Mouse (Mus musculus) embryo, embryonic 9.5 days (tissue): Measurements from ENCODE around the gene Rtkn2.
A peak's percentile ranks its signal among the peaks of the same experiment; 100 is the strongest.

Experiments used
- DNase-seq: peaks from one replicate; pipeline ENCODE4 v3.0.0-alpha.2; 2017; ENCODE audit errors: extremely low spot score

Rtkn2 gene

GRCm38 (mm10) chr10:67979401-67980157 lies at the start of gene Rtkn2:
TSS of gene Rtkn2 (plus strand) at chr10:67979570.
- peak; percentile 99 for DNase-seq

- DNase-seq = no peak
These were observed 48.0 kb upstream of the Rtkn2 start for GRCm38 (mm10) chr10:67931328-67931727.

GRCm38 (mm10) chr10:67932780-67933179 lies 46.6 kb upstream of the Rtkn2 start:
- DNase-seq = no peak

- DNase-seq = no peak
These were observed 42.4 kb upstream of the Rtkn2 start for GRCm38 (mm10) chr10:67936944-67937343.

- DNase-seq = no peak
These were observed 41.6 kb upstream of the Rtkn2 start for GRCm38 (mm10) chr10:67937775-67938174.

- no peak for DNase-seq
These were observed 39.8 kb upstream of the Rtkn2 start for GRCm38 (mm10) chr10:67939546-67939945.

- DNase-seq = no peak
These were observed 35.9 kb upstream of the Rtkn2 start for GRCm38 (mm10) chr10:67943513-67943912.

GRCm38 (mm10) chr10:67950059-67950748 lies 29.2 kb upstream of the Rtkn2 start:
- DNase-seq = no peak

GRCm38 (mm10) chr10:67951690-67952089 lies 27.7 kb upstream of the Rtkn2 start:
- no peak for DNase-seq

GRCm38 (mm10) chr10:67955982-67956381 lies 23.4 kb upstream of the Rtkn2 start:
- no peak for DNase-seq

GRCm38 (mm10) chr10:67959982-67960381 lies 19.4 kb upstream of the Rtkn2 start:
- DNase-seq = no peak

- DNase-seq = no peak
These were observed 16.9 kb upstream of the Rtkn2 start for GRCm38 (mm10) chr10:67962496-67962895.

- no peak for DNase-seq
These were observed 15.3 kb upstream of the Rtkn2 start for GRCm38 (mm10) chr10:67964060-67964459.

GRCm38 (mm10) chr10:67965251-67965986 lies 14.0 kb upstream of the Rtkn2 start:
- no peak for DNase-seq

- peak; percentile 16 for DNase-seq
These were observed 13.3 kb upstream of the Rtkn2 start for GRCm38 (mm10) chr10:67966102-67966501.

GRCm38 (mm10) chr10:67966983-67967382 lies 12.4 kb upstream of the Rtkn2 start:
- DNase-seq = no peak

GRCm38 (mm10) chr10:67971166-67971796 lies 8.1 kb upstream of the Rtkn2 start:
- DNase-seq = peak; percentile 46

- DNase-seq = no peak
These were observed 2.1 kb upstream of the Rtkn2 start for GRCm38 (mm10) chr10:67977271-67977670.

GRCm38 (mm10) chr10:67983776-67984175 lies 4.4 kb downstream of the Rtkn2 start:
- DNase-seq = no peak

- peak; percentile 59 for DNase-seq
These were observed 5.0 kb downstream of the Rtkn2 start for GRCm38 (mm10) chr10:67984271-67984943.

- no peak for DNase-seq
These were observed 5.7 kb downstream of the Rtkn2 start for GRCm38 (mm10) chr10:67985100-67985499.
